Mouse (Mus musculus): ENCODE measurements around the gene Gna12. TPM values are rescaled to one million over a fixed set of nuclear protein-coding genes. Genes with fewer than 3 reads are reported as not detected.

Gna12 gene
- total and polyA plus RNA-seq, 3 experiments, result 46.0 to 55.2 TPM; not detected in 1

DNA sequence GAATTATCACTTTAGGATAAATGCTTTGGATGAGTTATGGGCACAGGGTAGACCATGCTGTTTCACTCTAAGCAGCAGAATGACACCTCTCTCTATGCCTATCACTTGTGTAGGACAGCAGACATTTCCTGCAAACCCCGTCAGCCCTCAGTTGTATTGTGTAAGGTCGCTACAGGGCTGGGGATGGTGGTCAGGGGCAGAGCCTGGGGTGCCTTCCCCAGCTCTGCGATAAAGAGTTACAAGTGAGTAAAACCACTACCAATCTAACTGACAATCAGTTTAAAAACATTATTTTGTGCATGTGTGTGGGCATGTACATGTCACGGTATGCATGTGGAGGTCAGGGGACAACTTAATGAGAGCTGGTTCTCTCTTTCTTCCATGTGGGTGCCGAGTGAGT is 49.1 kb downstream of the Gna12 start:
- H3K9me3 ChIP-seq (replicated peaks; ENCODE audit: insufficient read depth, low read length), result no peaks in the 10 kb centered on the region
- H3K36me3 ChIP-seq (ENCODE audit: control insufficient read depth in 1 of 2, insufficient read depth in 2 of 2, low read length in 2 of 2), result peaks cover 0 to 1% of the 10 kb centered on the region in 2 experiments; a peak in 2 of 4 replicates
- no peaks in the 10 kb centered on the region for H3K27me3 ChIP-seq (ENCODE audit: control insufficient read depth in 1 of 2, insufficient read depth in 2 of 2, low read length in 2 of 2)
- no peaks in the 10 kb centered on the region for H3K79me2 ChIP-seq (ENCODE audit: control insufficient read depth, insufficient read depth, low read length, poor library complexity)
- no peak for DNase-seq (ENCODE audit: low read depth, low spot score)
- H3K4me1 ChIP-seq (ENCODE audit: control insufficient read depth in 1 of 2, insufficient read depth in 2 of 2, low read length in 2 of 2), result no peaks in the 10 kb centered on the region
- TF ChIP-seq ZC3H11A (IDR thresholded peaks at IDR 0.05; ENCODE audit: low read depth, low read length) (no peak), ETS1 (IDR thresholded peaks at IDR 0.05; ENCODE audit: low read depth, low read length) (no peak), GATA1 (IDR thresholded peaks at IDR 0.05; ENCODE audit: low read depth, low read length) (no peak), TCF12 (IDR thresholded peaks at IDR 0.05; ENCODE audit: low read depth, low read length) (no peak), ELF1 (IDR thresholded peaks at IDR 0.05; ENCODE audit: low read depth, low read length) (no peak), CTCF (IDR thresholded peaks at IDR 0.05 in 2 of 3, conservative IDR thresholded peaks at IDR 0.05 in 1 of 3; ENCODE audit: control insufficient read depth in 1 of 3, insufficient read depth in 1 of 3, low read depth in 2 of 3, low read length in 3 of 3, poor library complexity in 1 of 3, severe bottlenecking in 1 of 3) (no peak), NELFE (IDR thresholded peaks at IDR 0.05; ENCODE audit: low read depth, low read length) (no peak), MYC (IDR thresholded peaks at IDR 0.05; ENCODE audit: low read depth, low read length) (no peak), MXI1 (IDR thresholded peaks at IDR 0.05; ENCODE audit: low read depth, low read length) (no peak), MEF2A (IDR thresholded peaks at IDR 0.05; ENCODE audit: extremely low read depth, insufficient replicate concordance, low read depth, low read length, poor library complexity, severe bottlenecking) (no peak), NRF1 (IDR thresholded peaks at IDR 0.05; ENCODE audit: insufficient read depth, low read depth, low read length, poor library complexity, severe bottlenecking) (no peak), GABPA (IDR thresholded peaks at IDR 0.05; ENCODE audit: low read depth, low read length) (no peak), BHLHE40 (IDR thresholded peaks at IDR 0.05; ENCODE audit: borderline replicate concordance, low read depth, low read length) (no peak), USF2 (IDR thresholded peaks at IDR 0.05; ENCODE audit: borderline replicate concordance in 1 of 2, insufficient read depth in 1 of 2, low read depth in 1 of 2, low read length in 2 of 2) (no peak), RAD21 (IDR thresholded peaks at IDR 0.05; ENCODE audit: low read depth, low read length) (no peak), CHD2 (IDR thresholded peaks at IDR 0.05; ENCODE audit: low read length) (no peak), KAT2A (conservative IDR thresholded peaks at IDR 0.05; ENCODE audit: low read depth, low read length) (no peak), TAL1 (IDR thresholded peaks at IDR 0.05; ENCODE audit: low read length) (no peak), MAX (IDR thresholded peaks at IDR 0.05; ENCODE audit: low read length) (no peak), CHD1 (IDR thresholded peaks at IDR 0.05; ENCODE audit: low read depth, low read length) (no peak)
- H3K27ac ChIP-seq (ENCODE audit: control insufficient read depth, low read depth, low read length), result no peak overlapping the region
- H3K9ac ChIP-seq (ENCODE audit: control insufficient read depth, low read depth, low read length, poor library complexity, severe bottlenecking), result no peak overlapping the region
- no peak overlapping the region for H3K4me3 ChIP-seq (ENCODE audit: control insufficient read depth in 1 of 2, insufficient read depth in 1 of 2, low read depth in 2 of 2, low read length in 2 of 2)

GRCm38 (mm10) chr5:140776968-140777367 is 53.3 kb downstream of the Gna12 start:
- H3K4me1 ChIP-seq (ENCODE audit: control insufficient read depth in 1 of 2, insufficient read depth in 2 of 2, low read length in 2 of 2), result peaks cover 7 to 11% of the 10 kb centered on the region in 2 experiments
- no peaks in the 10 kb centered on the region for H3K79me2 ChIP-seq (ENCODE audit: control insufficient read depth, insufficient read depth, low read length, poor library complexity)

More at GRCm38 (mm10) chr5:140776968-140777367, 53.3 kb downstream of the Gna12 start:
- H3K4me3 ChIP-seq (ENCODE audit: control insufficient read depth in 1 of 2, insufficient read depth in 1 of 2, low read depth in 2 of 2, low read length in 2 of 2), result no peak overlapping the region
- H3K27me3 ChIP-seq (ENCODE audit: control insufficient read depth in 1 of 2, insufficient read depth in 2 of 2, low read length in 2 of 2), result no peaks in the 10 kb centered on the region
- TF ChIP-seq JUND (IDR thresholded peaks at IDR 0.05; ENCODE audit: low read depth, low read length) (no peak), TBP (IDR thresholded peaks at IDR 0.05; ENCODE audit: low read depth, low read length) (no peak), POLR2AphosphoS2 (IDR thresholded peaks at IDR 0.05; ENCODE audit: low read length) (no peak), HCFC1 (IDR thresholded peaks at IDR 0.05; ENCODE audit: low read depth, low read length) (no peak), CHD2 (IDR thresholded peaks at IDR 0.05; ENCODE audit: low read length) (no peak), ZNF384 (IDR thresholded peaks at IDR 0.05; ENCODE audit: low read depth, low read length) (no peak), ZKSCAN1 (IDR thresholded peaks at IDR 0.05; ENCODE audit: low read depth, low read length) (no peak), E2F4 (IDR thresholded peaks at IDR 0.05; ENCODE audit: borderline replicate concordance, low read depth, low read length) (no peak), EP300 (IDR thresholded peaks at IDR 0.05; ENCODE audit: low read depth in 1 of 2, low read length in 2 of 2) (no peak), MYB (IDR thresholded peaks at IDR 0.05; ENCODE audit: low read depth, low read length) (no peak), NRF1 (IDR thresholded peaks at IDR 0.05; ENCODE audit: insufficient read depth, low read depth, low read length, poor library complexity, severe bottlenecking) (no peak), ETS1 (IDR thresholded peaks at IDR 0.05; ENCODE audit: low read depth, low read length) (no peak), SMC3 (IDR thresholded peaks at IDR 0.05; ENCODE audit: low read depth, low read length) (no peak)
- DNase-seq (ENCODE audit: low read depth, low spot score), result no peak
- peaks cover 1 to 10% of the 10 kb centered on the region in 2 experiments; a peak in 3 of 4 replicates for H3K36me3 ChIP-seq (ENCODE audit: control insufficient read depth in 1 of 2, insufficient read depth in 2 of 2, low read length in 2 of 2)
- H3K27ac ChIP-seq (ENCODE audit: control insufficient read depth, low read depth, low read length), result no peak overlapping the region
- H3K9ac ChIP-seq (ENCODE audit: control insufficient read depth, low read depth, low read length, poor library complexity, severe bottlenecking), result no peak overlapping the region
- no peaks in the 10 kb centered on the region for H3K9me3 ChIP-seq (replicated peaks; ENCODE audit: insufficient read depth, low read length)

All from MEL (cell line).